Mouse (Mus musculus) bone marrow, adult 2 months (tissue): ENCODE data around the gene Tango6. TPM values are rescaled to one million over a fixed set of nuclear protein-coding genes. Genes with fewer than 3 reads are reported as not detected.

Experiments
- H3K27ac ChIP-seq: fragments of 200-500 bp; 2 replicates; pipeline ENCODE4 v1.5.1; 2012; ENCODE audit warnings: low read depth, mild to moderate bottlenecking, control low read depth, inconsistent platforms, low read length; ENCODE audit not compliant: control insufficient read depth, poor library complexity, insufficient read depth
- H3K4me1 ChIP-seq: fragments of 200-500 bp; 2 replicates; pipeline ENCODE4 v1.6.1; 2011; ENCODE audit warnings: low read length; ENCODE audit not compliant: control insufficient read depth, insufficient read depth
- H3K4me3 ChIP-seq: fragments of 200-500 bp; replicated peaks from 2 replicates; pipeline ENCODE3; 2011; ENCODE audit warnings: mild to moderate bottlenecking, low read depth, low read length, control low read depth; ENCODE audit not compliant: control insufficient read depth
- CTCF ChIP-seq: fragments of 200-500 bp; IDR thresholded peaks from 2 replicates; pipeline ENCODE4 v1.5.1; 2011; ENCODE audit warnings: low read length, control low read depth; ENCODE audit not compliant: control insufficient read depth, insufficient read depth
- POLR2A ChIP-seq: fragments of 200-500 bp; IDR thresholded peaks from 2 replicates; pipeline ENCODE4 v1.6.1; 2011; ENCODE audit warnings: low read depth, mild to moderate bottlenecking, control low read depth, low read length, borderline replicate concordance; ENCODE audit not compliant: control insufficient read depth
- WGBS: fragments of 180-500 bp; shearing (Covaris S2); methylation state at CpG from one replicate; pipeline ENCODE4 v1.1.7; 2018; 5-methylcytosine and 5-hydroxymethylcytosine counted together
- polyA plus RNA-seq: library from polyadenylated mRNA; stranded (reverse); fragments of >200 nt; gene quantifications from 2 replicates; pipeline ENCODE4 v1.2.4, GENCODE M21; 2011; ENCODE audit warnings: low replicate concordance; ENCODE audit not compliant: missing spikeins, insufficient read depth, insufficient read length

Tango6 gene
- polyA plus RNA-seq, 1 experiment = 3.2 TPM

- Histone ChIP-seq H3K4me3 (no peak overlapping the region), H3K4me1 (no peaks in the 10 kb centered on the region), H3K27ac (no peak overlapping the region)
- WGBS = 38% methylated on average over 16 of the region's 16 CpGs
- TF ChIP-seq CTCF (no peak), POLR2A (no peak)
These were observed 44.5 kb downstream of the Tango6 start for GRCm38 (mm10) chr8:106727241-106727835.

DNA sequence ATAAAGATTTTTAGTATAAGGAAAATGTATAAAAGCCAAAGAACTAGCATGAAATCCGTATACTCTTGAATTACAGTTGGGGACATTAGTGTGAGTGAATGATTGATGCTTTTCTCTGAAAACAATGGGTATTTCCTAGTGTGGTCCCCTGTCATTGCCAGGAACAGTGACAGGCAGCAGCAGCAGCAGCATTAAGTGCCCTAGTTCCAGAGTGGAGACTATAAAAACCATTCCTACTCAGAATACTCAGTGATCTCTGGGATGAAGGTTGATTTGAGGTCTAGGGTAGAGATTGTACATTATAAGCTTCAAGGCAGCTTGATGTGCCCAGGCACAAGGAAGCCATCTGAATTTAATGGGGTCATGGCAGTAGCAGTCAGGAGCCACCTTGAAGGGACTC lies 45.0 kb downstream of the Tango6 start:
- 81% methylated on average over 1 of the region's 1 CpGs for WGBS
- no peaks in the 10 kb centered on the region for H3K4me1 ChIP-seq
- H3K4me3 ChIP-seq = no peak overlapping the region
- TF ChIP-seq POLR2A = no peak
- TF ChIP-seq CTCF = no peak
- no peak overlapping the region for H3K27ac ChIP-seq

- TF ChIP-seq POLR2A (no peak), CTCF (no peak)
- Histone ChIP-seq H3K4me1 (peaks cover 2% of the 10 kb centered on the region; the same call in 1 of the 2 replicates), H3K4me3 (no peak overlapping the region), H3K27ac (no peak overlapping the region)
- 36% methylated on average over 5 of the region's 5 CpGs for WGBS
These were observed 50.1 kb downstream of the Tango6 start for GRCm38 (mm10) chr8:106732921-106733320.

GRCm38 (mm10) chr8:106733703-106734102 lies 50.8 kb downstream of the Tango6 start:
- 69% methylated on average over 3 of the region's 3 CpGs for WGBS
- H3K4me1 ChIP-seq = peaks cover 2% of the 10 kb centered on the region; the same call in 1 of the 2 replicates
- no peak overlapping the region for H3K27ac ChIP-seq
- TF ChIP-seq POLR2A = no peak
- H3K4me3 ChIP-seq = no peak overlapping the region

GRCm38 (mm10) chr8:106734222-106734621 lies 51.4 kb downstream of the Tango6 start:
- TF ChIP-seq CTCF (no peak), POLR2A (no peak)
- Histone ChIP-seq H3K27ac (no peak overlapping the region), H3K4me1 (peaks cover 2% of the 10 kb centered on the region; the same call in 1 of the 2 replicates), H3K4me3 (no peak overlapping the region)

DNA sequence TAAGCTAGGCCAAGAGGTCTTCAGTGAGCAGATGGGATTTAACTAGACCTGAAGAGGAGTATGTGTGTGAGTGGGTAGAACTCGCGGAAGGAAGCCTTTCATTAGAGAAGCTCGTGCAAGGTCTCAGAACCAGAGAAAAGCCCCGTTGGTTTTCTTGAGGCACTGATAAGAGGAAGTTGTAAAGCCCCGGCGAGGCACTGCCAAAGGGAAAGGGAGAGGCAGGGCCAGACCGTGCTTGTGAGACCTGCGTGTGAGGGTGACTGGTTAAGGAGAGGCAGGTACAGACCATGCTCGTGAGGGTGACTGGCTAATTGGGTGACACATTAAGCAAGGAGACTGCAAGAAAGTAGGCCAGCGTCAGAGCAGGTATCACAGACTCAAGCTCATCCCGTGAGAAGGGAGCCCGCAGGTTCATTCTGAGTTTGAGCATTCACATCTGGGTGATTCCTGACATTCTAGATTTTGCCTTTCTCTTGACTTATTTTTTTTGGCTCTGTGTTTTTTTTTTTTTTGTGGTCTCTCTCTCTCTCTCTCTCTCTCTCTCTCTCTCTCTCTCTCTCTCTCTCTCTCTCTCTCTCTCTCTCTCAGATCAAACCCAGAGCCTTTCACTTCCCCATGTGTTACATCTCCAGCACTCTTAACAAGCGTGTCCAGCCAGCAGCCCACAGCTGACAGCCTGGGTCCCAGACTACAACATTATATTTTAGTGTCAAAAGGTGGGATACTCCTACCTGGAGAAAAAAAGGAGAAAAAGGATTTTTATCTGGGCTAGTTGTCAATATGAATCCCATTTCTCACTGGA lies 54.2 kb downstream of the Tango6 start:
- TF ChIP-seq POLR2A (no peak), CTCF (no peak)
- peak overlapping the region; percentile 41 for H3K4me3 ChIP-seq
- H3K4me1 ChIP-seq = peaks cover 2% of the 10 kb centered on the region; the same call in 1 of the 2 replicates
- 22% methylated on average over 13 of the region's 13 CpGs for WGBS
- no peak overlapping the region for H3K27ac ChIP-seq

- Histone ChIP-seq H3K27ac (no peak overlapping the region), H3K4me1 (peaks cover 2% of the 10 kb centered on the region; the same call in 1 of the 2 replicates), H3K4me3 (no peak overlapping the region)
- WGBS = 85% methylated on average over 2 of the region's 2 CpGs
- no peak for TF ChIP-seq CTCF
- no peak for TF ChIP-seq POLR2A
These were observed 55.0 kb downstream of the Tango6 start for GRCm38 (mm10) chr8:106737846-106738245.

DNA sequence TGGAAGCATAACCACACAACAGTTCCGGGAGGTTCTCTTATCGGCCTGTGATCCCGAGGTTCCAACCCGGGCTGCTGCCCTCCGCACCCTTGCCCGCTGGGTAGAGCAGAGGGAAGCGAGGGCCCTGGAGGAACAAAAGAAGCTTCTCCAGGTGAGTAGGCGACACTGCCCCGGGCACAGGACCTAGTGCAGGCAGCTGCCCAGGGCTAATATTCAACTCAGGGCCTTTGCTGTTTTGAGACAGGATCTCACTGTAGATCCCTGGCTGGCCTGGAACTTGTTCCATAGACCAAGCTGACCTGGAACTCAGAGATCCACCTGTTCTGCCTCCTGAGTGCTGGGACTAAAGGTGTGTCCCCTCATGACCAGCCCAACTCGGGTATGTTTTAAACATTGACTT lies 59.5 kb downstream of the Tango6 start:
- no peak for TF ChIP-seq POLR2A
- no peak for TF ChIP-seq CTCF
- Histone ChIP-seq H3K4me3 (no peak overlapping the region), H3K4me1 (no peaks in the 10 kb centered on the region), H3K27ac (no peak overlapping the region)
- 94% methylated on average over 10 of the region's 10 CpGs for WGBS
